Mouse (Mus musculus) forebrain, postnatal 0 days (tissue): ENCODE measurements around the gene Ass1. TPM values are rescaled to one million over a fixed set of nuclear protein-coding genes. Genes with fewer than 3 reads are reported as not detected.

Experiments
- ATAC-seq: fragments of 200-750 bp; cut with Nextera tagmentation; 2 replicates; pipeline ENCODE4 v1.8.0; 2017; ENCODE audit warnings: mild to moderate bottlenecking, moderate library complexity
- DNase-seq: peaks from one replicate; pipeline ENCODE4 v3.0.0-alpha.2; 2015
- H3K27ac ChIP-seq: fragments of 300-500 bp; sonication (generic); 2 replicates; pipeline ENCODE4 v1.5.1; 2014; ENCODE audit warnings: low read depth, mild to moderate bottlenecking, antibody characterized with exemption, low read length, moderate library complexity, mixed read lengths
- H3K27me3 ChIP-seq: fragments of 300-500 bp; sonication (generic); 2 replicates; pipeline ENCODE4 v1.6.1; 2014; ENCODE audit warnings: mild to moderate bottlenecking, low read length, mixed read lengths; ENCODE audit not compliant: insufficient read depth
- H3K36me3 ChIP-seq: fragments of 300-500 bp; sonication (generic); 2 replicates; pipeline ENCODE4 v1.6.1; 2014; ENCODE audit warnings: mild to moderate bottlenecking, moderate library complexity; ENCODE audit not compliant: insufficient read depth
- H3K4me1 ChIP-seq: fragments of 300-500 bp; sonication (generic); 2 replicates; pipeline ENCODE4 v1.6.1; 2014; ENCODE audit warnings: antibody characterized with exemption; ENCODE audit not compliant: insufficient read depth
- H3K4me2 ChIP-seq: fragments of 300-500 bp; sonication (generic); 2 replicates; pipeline ENCODE4 v1.6.1; 2014; ENCODE audit warnings: low read depth, mild to moderate bottlenecking, moderate library complexity
- H3K4me3 ChIP-seq: fragments of 300-500 bp; sonication (generic); 2 replicates; pipeline ENCODE4 v1.5.1; 2014; ENCODE audit warnings: low read depth, low read length, mixed read lengths
- H3K9ac ChIP-seq: fragments of 300-500 bp; sonication (generic); 2 replicates; pipeline ENCODE4 v1.6.1; 2014; ENCODE audit warnings: mild to moderate bottlenecking
- H3K9me3 ChIP-seq: fragments of 300-500 bp; sonication (generic); 2 replicates; pipeline ENCODE4 v1.6.1; 2016; ENCODE audit warnings: low read length
- CTCF ChIP-seq: sonication (generic); IDR thresholded peaks from 2 replicates; pipeline ENCODE4 v1.5.1; 2016; ENCODE audit warnings: antibody characterized with exemption, control low read depth, low read depth
- WGBS: fragments of 180-500 bp; shearing (Covaris S2); extraction: QIAGEN DNeasy Blood & Tissue Kit; methylation state at CpG from one replicate; pipeline ENCODE4 v1.1.7; 2014; 5-methylcytosine and 5-hydroxymethylcytosine counted together
- polyA plus RNA-seq: library from polyadenylated mRNA; unstranded; fragments of >200 nt; fragmentation: Nextera tagmentation; extraction: Ambion mirVana; gene quantifications from 2 replicates; pipeline ENCODE4 v1.2.1, GENCODE M21; 2015
- total RNA-seq: library from RNA; depleted of rRNA; stranded (reverse); fragments of >200 nt; gene quantifications from 2 replicates; pipeline ENCODE4 v1.2.3, GENCODE M21; 2014

Ass1 gene
- total and polyA plus RNA-seq, 2 experiments from 2014 or later: 16.2 to 17.9 TPM

GRCm38 (mm10) chr2:31505472-31505871 lies 35.5 kb downstream of the Ass1 start:
- Histone ChIP-seq H3K4me2 (no peak overlapping the region), H3K9me3 (no peaks in the 10 kb centered on the region), H3K27ac (no peak overlapping the region), H3K36me3 (no peaks in the 10 kb centered on the region), H3K4me3 (no peak overlapping the region), H3K27me3 (peaks cover 19% of the 10 kb centered on the region), H3K4me1 (peaks cover 8% of the 10 kb centered on the region), H3K9ac (no peak overlapping the region)
- peak; percentile 48 for DNase-seq
- ATAC-seq: peak; percentile 70
- no peak for TF ChIP-seq CTCF
- WGBS: 17% methylated on average over 11 of the region's 11 CpGs

GRCm38 (mm10) chr2:31508851-31509250 lies 38.8 kb downstream of the Ass1 start:
- ATAC-seq: no peak
- peaks cover 6% of the 10 kb centered on the region for H3K27me3 ChIP-seq
- H3K36me3 ChIP-seq: no peaks in the 10 kb centered on the region

GRCm38 (mm10) chr2:31511316-31511715 lies 41.3 kb downstream of the Ass1 start:
- 61% methylated on average over 6 of the region's 6 CpGs for WGBS
- no peaks in the 10 kb centered on the region for H3K4me1 ChIP-seq
- H3K4me3 ChIP-seq: no peak overlapping the region
- no peak overlapping the region for H3K27ac ChIP-seq
- no peaks in the 10 kb centered on the region for H3K36me3 ChIP-seq
- H3K4me2 ChIP-seq: no peak overlapping the region
- no peaks in the 10 kb centered on the region for H3K9me3 ChIP-seq
- H3K27me3 ChIP-seq: no peaks in the 10 kb centered on the region
- TF ChIP-seq CTCF: no peak
- no peak overlapping the region for H3K9ac ChIP-seq
- ATAC-seq (no peak), DNase-seq (no peak)

More at GRCm38 (mm10) chr2:31508851-31509250, 38.8 kb downstream of the Ass1 start:
- DNase-seq: no peak
- no peak for TF ChIP-seq CTCF
- no peak overlapping the region for H3K4me2 ChIP-seq
- no peak overlapping the region for H3K9ac ChIP-seq
- H3K4me1 ChIP-seq: peaks cover 8% of the 10 kb centered on the region
- H3K4me3 ChIP-seq: no peak overlapping the region
- 87% methylated on average over 6 of the region's 6 CpGs for WGBS
- no peaks in the 10 kb centered on the region for H3K9me3 ChIP-seq
- H3K27ac ChIP-seq: no peak overlapping the region

- no peaks in the 10 kb centered on the region for H3K4me1 ChIP-seq
- no peak overlapping the region for H3K4me3 ChIP-seq
- no peak overlapping the region for H3K27ac ChIP-seq
- no peak overlapping the region for H3K4me2 ChIP-seq
- H3K9ac ChIP-seq: no peak overlapping the region
- ATAC-seq (peak; percentile 36; the same call in 1 of the 2 replicates), DNase-seq (no peak)
- no peaks in the 10 kb centered on the region for H3K27me3 ChIP-seq
- 17% methylated on average over 12 of the region's 12 CpGs for WGBS
- TF ChIP-seq CTCF: no peak
- no peaks in the 10 kb centered on the region for H3K36me3 ChIP-seq
- no peaks in the 10 kb centered on the region for H3K9me3 ChIP-seq
These were observed 46.5 kb downstream of the Ass1 start for GRCm38 (mm10) chr2:31516557-31516956.

- Histone ChIP-seq H3K9me3 (no peaks in the 10 kb centered on the region), H3K27me3 (no peaks in the 10 kb centered on the region), H3K4me1 (no peaks in the 10 kb centered on the region), H3K4me2 (no peak overlapping the region), H3K36me3 (no peaks in the 10 kb centered on the region), H3K9ac (no peak overlapping the region), H3K4me3 (no peak overlapping the region), H3K27ac (no peak overlapping the region)
- ATAC-seq (no peak), DNase-seq (no peak)
- TF ChIP-seq CTCF: no peak
- WGBS: 83% methylated on average over 16 of the region's 16 CpGs
These were observed 51.9 kb downstream of the Ass1 start for GRCm38 (mm10) chr2:31521800-31522335.

GRCm38 (mm10) chr2:31524641-31525040 lies 54.6 kb downstream of the Ass1 start:
- 78% methylated on average over 5 of the region's 5 CpGs for WGBS
- no peak for ATAC-seq

GRCm38 (mm10) chr2:31525778-31526177 lies 55.8 kb downstream of the Ass1 start:
- ATAC-seq (no peak), DNase-seq (no peak)
- Histone ChIP-seq H3K27me3 (no peaks in the 10 kb centered on the region), H3K9ac (no peak overlapping the region), H3K36me3 (no peaks in the 10 kb centered on the region), H3K4me1 (no peaks in the 10 kb centered on the region), H3K4me3 (no peak overlapping the region), H3K4me2 (no peak overlapping the region), H3K9me3 (no peaks in the 10 kb centered on the region), H3K27ac (no peak overlapping the region)
- WGBS: 18% methylated on average over 10 of the region's 10 CpGs
- no peak for TF ChIP-seq CTCF

More at GRCm38 (mm10) chr2:31524641-31525040, 54.6 kb downstream of the Ass1 start:
- DNase-seq: no peak
- Histone ChIP-seq H3K27me3 (no peaks in the 10 kb centered on the region), H3K27ac (no peak overlapping the region), H3K36me3 (no peaks in the 10 kb centered on the region), H3K4me2 (no peak overlapping the region), H3K4me3 (no peak overlapping the region), H3K9me3 (no peaks in the 10 kb centered on the region), H3K4me1 (no peaks in the 10 kb centered on the region), H3K9ac (no peak overlapping the region)
- no peak for TF ChIP-seq CTCF

- H3K4me3 ChIP-seq: no peak overlapping the region
- no peaks in the 10 kb centered on the region for H3K4me1 ChIP-seq
- no peaks in the 10 kb centered on the region for H3K36me3 ChIP-seq
- H3K4me2 ChIP-seq: no peak overlapping the region
- H3K27me3 ChIP-seq: no peaks in the 10 kb centered on the region
- no peak overlapping the region for H3K27ac ChIP-seq
- no peaks in the 10 kb centered on the region for H3K9me3 ChIP-seq
- no peak overlapping the region for H3K9ac ChIP-seq
- DNase-seq (no peak), ATAC-seq (no peak)
- no peak for TF ChIP-seq CTCF
- WGBS: 82% methylated on average over 5 of the region's 5 CpGs
These were observed 60.2 kb downstream of the Ass1 start for GRCm38 (mm10) chr2:31530201-31530600.
